In the genomic region with DNA sequence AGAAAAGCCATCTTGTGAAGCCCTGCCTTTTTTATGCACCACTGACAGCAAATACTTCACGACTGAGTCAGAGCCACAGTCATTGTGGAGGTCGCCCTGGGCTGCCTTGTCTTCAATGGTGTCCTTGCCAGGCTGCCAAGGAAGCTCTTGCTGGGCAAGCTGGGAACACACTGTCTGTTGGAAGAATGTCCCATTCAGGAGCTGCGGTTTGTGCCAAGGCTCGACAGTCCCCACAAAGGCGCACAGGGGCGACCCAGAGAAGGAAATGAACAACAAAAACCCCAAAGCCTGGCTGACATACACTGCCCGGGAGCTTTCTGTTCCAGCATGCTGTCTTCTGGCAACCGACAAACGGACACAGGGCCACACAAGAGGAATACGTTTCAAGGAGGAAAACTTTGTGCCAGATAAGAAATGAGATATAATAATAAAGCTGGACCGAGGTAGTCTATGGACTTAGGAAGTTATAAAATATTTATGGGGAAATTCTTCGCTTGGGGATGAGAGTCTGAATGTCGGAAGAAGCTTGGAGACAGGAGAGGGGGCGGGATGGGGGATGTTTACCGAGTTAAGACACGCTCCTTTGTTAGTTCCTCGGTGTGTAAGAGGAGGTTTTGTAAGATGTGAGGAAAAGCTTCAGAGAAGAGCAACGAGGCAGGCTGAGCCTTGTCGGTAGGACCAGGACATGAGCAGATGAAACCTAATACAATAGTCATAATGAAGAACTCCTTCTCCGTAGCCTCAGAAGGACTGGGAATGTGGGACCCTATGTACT, we compare ENCODE assay signal across 9 mouse cellular contexts.
DNase-seq lines count a peak whose midpoint lies in the region; ATAC-seq and TF ChIP-seq lines count a peak whose summit lies in the region.
"Had no signal": no experiment of that assay in that cellular context is flagged by ENCODE, and none has a peak within 500 bp of the region (broad histone marks: within the 10 kb centered on the region; RNA-seq: fewer than 3 reads in every experiment).

No protein-coding gene starts in this region.

- peak overlapping the region; percentile 10; the same call in 1 of the 2 replicates for H3K4me2 ChIP-seq in embryonic facial prominence, embryonic 11.5 days (ENCODE audit: low read depth, low read length)
- H3K4me2 ChIP-seq in intestine, postnatal 0 days (replicated peaks; ENCODE audit: low read depth), result peak overlapping the region; percentile 43
- H3K4me2 ChIP-seq in limb, embryonic 15.5 days, result peak overlapping the region; percentile 19; the same call in 1 of the 2 replicates

- intact Hi-C loops in heart, adult 2 months (cut with DNase I), result no loop called here

- H3K9ac ChIP-seq in embryonic facial prominence, embryonic 11.5 days (replicated peaks; ENCODE audit: low read length), result peak overlapping the region; percentile 32; the same call in 1 of the 2 replicates
- H3K9ac ChIP-seq in heart, adult 2 months (ENCODE audit: low read depth, low read length), result peak overlapping the region; percentile 44; the same call in 1 of the 2 replicates
- H3K9ac ChIP-seq in intestine, postnatal 0 days (ENCODE audit: low read depth, low read length), result no peak overlapping the region
- no peak overlapping the region for H3K9ac ChIP-seq in limb, embryonic 15.5 days

- H3K4me1 ChIP-seq in embryonic facial prominence, embryonic 11.5 days (ENCODE audit: control insufficient read depth, insufficient read depth, low read length), result no peaks in the 10 kb centered on the region
- peaks cover 7% of the 10 kb centered on the region for H3K4me1 ChIP-seq in heart, adult 2 months (ENCODE audit: control insufficient read depth, insufficient read depth, low read length)
- H3K4me1 ChIP-seq in intestine, postnatal 0 days (replicated peaks; ENCODE audit: control insufficient read depth, insufficient read depth, low read length), result 0 out of 2 replicates have a peak, but pooled peaks cover 3% of the 10 kb centered on the region
- peaks cover 30% of the 10 kb centered on the region for H3K4me1 ChIP-seq in limb, embryonic 15.5 days

- no peak for TF ChIP-seq POLR2A in heart, adult 2 months (IDR thresholded peaks at IDR 0.05; ENCODE audit: insufficient read depth, low read depth, low read length)

- no peaks in the 10 kb centered on the region for H3K9me3 ChIP-seq in embryonic facial prominence, embryonic 11.5 days (replicated peaks; ENCODE audit: control insufficient read depth, low read length)
- H3K9me3 ChIP-seq in intestine, postnatal 0 days (ENCODE audit: control insufficient read depth), result no peaks in the 10 kb centered on the region
- no peaks in the 10 kb centered on the region for H3K9me3 ChIP-seq in limb, embryonic 15.5 days

- no peak for TF ChIP-seq EP300 in heart, adult 2 months (IDR thresholded peaks at IDR 0.05; ENCODE audit: insufficient read depth, low read depth, low read length)

- TF ChIP-seq CTCF in heart, adult 2 months (IDR thresholded peaks at IDR 0.05), result no peak
- TF ChIP-seq CTCF in intestine, postnatal 0 days (IDR thresholded peaks at IDR 0.05; ENCODE audit: low read depth), result no peak

- no peaks in the 10 kb centered on the region for H3K27me3 ChIP-seq in embryonic facial prominence, embryonic 11.5 days (ENCODE audit: control insufficient read depth, insufficient read depth, low read length)
- no peaks in the 10 kb centered on the region for H3K27me3 ChIP-seq in heart, adult 2 months (ENCODE audit: control insufficient read depth, insufficient read depth, low read length)
- H3K27me3 ChIP-seq in intestine, postnatal 0 days (replicated peaks; ENCODE audit: control insufficient read depth, insufficient read depth, low read length), result no peaks in the 10 kb centered on the region
- no peaks in the 10 kb centered on the region for H3K27me3 ChIP-seq in limb, embryonic 15.5 days
- H3K27me3 ChIP-seq: CH12.LX had no signal

- no peak for ATAC-seq in embryonic facial prominence, embryonic 11.5 days (replicated peaks; ENCODE audit: insufficient number of reproducible peaks, low FRiP score, low TSS enrichment, low read depth)
- no peak for ATAC-seq in intestine, postnatal 0 days
- no peak for ATAC-seq in limb, embryonic 15.5 days (ENCODE audit: insufficient number of reproducible peaks, low FRiP score, low TSS enrichment, low read depth)
- no peak for ATAC-seq in erythroblast, adult 5-6 weeks (replicated peaks; ENCODE audit: low FRiP score, poor library complexity, severe bottlenecking)

- peak; percentile 6 to 60 for DNase-seq in layer of hippocampus, adult 18-20 months (ENCODE audit: low spot score in 2 of 2)
- DNase-seq in layer of hippocampus, postnatal 25 days (ENCODE audit: extremely low spot score in 1 of 2, low spot score in 1 of 2), result no peak
- DNase-seq in embryonic facial prominence, embryonic 11.5 days (ENCODE audit: low spot score), result no peak
- peak; percentile 59 to 61 for DNase-seq in heart, adult 2 months
- peak; percentile 42 for DNase-seq in right cerebral cortex, adult 18-20 months

- no peak overlapping the region for H3K4me3 ChIP-seq in embryonic facial prominence, embryonic 11.5 days (ENCODE audit: low read depth, low read length)
- no peak overlapping the region for H3K4me3 ChIP-seq in heart, adult 2 months
- no peak overlapping the region for H3K4me3 ChIP-seq in intestine, postnatal 0 days (ENCODE audit: low read depth, low read length)
- no peak overlapping the region for H3K4me3 ChIP-seq in limb, embryonic 15.5 days

- no peak overlapping the region for H3K27ac ChIP-seq in embryonic facial prominence, embryonic 11.5 days (replicated peaks; ENCODE audit: low read depth, low read length)
- H3K27ac ChIP-seq in heart, adult 2 months, result peak overlapping the region; percentile 62
- H3K27ac ChIP-seq in intestine, postnatal 0 days (ENCODE audit: low read depth, low read length), result no peak overlapping the region
- no peak overlapping the region; the same call in 1 of the 2 replicates for H3K27ac ChIP-seq in limb, embryonic 15.5 days

- no peaks in the 10 kb centered on the region for H3K36me3 ChIP-seq in embryonic facial prominence, embryonic 11.5 days (replicated peaks; ENCODE audit: control insufficient read depth, insufficient read depth, low read depth, low read length)
- peaks cover 2% of the 10 kb centered on the region; the same call in 1 of the 2 replicates for H3K36me3 ChIP-seq in heart, adult 2 months (ENCODE audit: control insufficient read depth, insufficient read depth, low read length)
- no peaks in the 10 kb centered on the region for H3K36me3 ChIP-seq in intestine, postnatal 0 days (ENCODE audit: control insufficient read depth, insufficient read depth)
- no peaks in the 10 kb centered on the region for H3K36me3 ChIP-seq in limb, embryonic 15.5 days

- 24% methylated on average over 20 of the region's 20 CpGs for WGBS in embryonic facial prominence, embryonic 11.5 days
- 16% methylated on average over 20 of the region's 20 CpGs for WGBS in heart, adult 2 months
- WGBS in intestine, postnatal 0 days, result 13% methylated on average over 20 of the region's 20 CpGs
- 22% methylated on average over 20 of the region's 20 CpGs for WGBS in limb, embryonic 15.5 days

- H3K79me2 ChIP-seq in heart, adult 2 months (replicated peaks; ENCODE audit: control insufficient read depth, insufficient read depth, low read length), result no peaks in the 10 kb centered on the region

Comparison
In these comparisons a context has a peak if more than half of its experiments do, and no peak if none do; other contexts are left out.
1. DNase-seq: peak in layer of hippocampus, adult 18-20 months (2 of 2), heart, adult 2 months (2 of 2) and right cerebral cortex, adult 18-20 months (single experiment); none in layer of hippocampus, postnatal 25 days (0 of 2) and embryonic facial prominence, embryonic 11.5 days (single experiment).
2. H3K9ac ChIP-seq: peak in embryonic facial prominence, embryonic 11.5 days (single experiment) and heart, adult 2 months (single experiment); none in intestine, postnatal 0 days (single experiment) and limb, embryonic 15.5 days (single experiment).
3. Peak in every context shown above with its lines, with median percentiles within 50 percentile points of each other: H3K4me2 ChIP-seq.